Mouse (Mus musculus) large intestine, adult 2 months (tissue): ENCODE measurements around the gene Ccdc50. TPM values are rescaled to one million over a fixed set of nuclear protein-coding genes. Genes with fewer than 3 reads are reported as not detected.

Source experiments
- polyA plus RNA-seq: library from polyadenylated mRNA; depleted of rRNA; stranded (reverse); fragments of >200 nt; gene quantifications from 2 replicates; pipeline ENCODE4 v1.2.3, GENCODE M21; 2012; rRNA removed

The Ccdc50 gene
- polyA plus RNA-seq, 1 experiment, result 6.3 TPM

Other genes with a start within 250 kb of the Ccdc50 start
- gene Ostn, start 81.4 kb upstream of the Ccdc50 start, polyA plus RNA-seq, result not detected in 2 replicates
- gene Uts2b, start 18.6 kb upstream of the Ccdc50 start, polyA plus RNA-seq, result not detected in 2 replicates